Mouse (Mus musculus): ENCODE measurements around the gene Ppm1g.

- no peak for TF ChIP-seq CTCF (conservative IDR thresholded peaks at IDR 0.05; ENCODE audit: insufficient read depth, insufficient read length, low read depth, low read length)
- TF ChIP-seq POLR2A (IDR thresholded peaks at IDR 0.05; ENCODE audit: low read depth, low read length), result no peak
Measured at GRCm38 (mm10) chr5:31226641-31227040, 6.2 kb upstream of the Ppm1g start.

Measured in kidney, adult 2 months (tissue).